Mouse (Mus musculus) forebrain, embryonic 14.5 days (tissue): ENCODE measurements around the gene Mrpl33. TPM values are rescaled to one million over a fixed set of nuclear protein-coding genes. Genes with fewer than 3 reads are reported as not detected.

Experiments
- ATAC-seq: fragments of 200-750 bp; cut with Nextera tagmentation; 2 replicates; pipeline ENCODE4 v1.8.0; 2017; ENCODE audit warnings: mild to moderate bottlenecking, moderate library complexity
- DNase-seq: peaks from one replicate; pipeline ENCODE4 v3.0.0-alpha.2; 2015; ENCODE audit warnings: low spot score
- H3K27ac ChIP-seq: fragments of 300-500 bp; sonication (generic); 2 replicates; pipeline ENCODE4 v1.5.1; 2014; ENCODE audit warnings: low read depth, mild to moderate bottlenecking, control low read depth, low read length, moderate library complexity
- H3K27me3 ChIP-seq: fragments of 300-500 bp; sonication (generic); replicated peaks from 2 replicates; pipeline ENCODE4 v1.6.1; 2014; ENCODE audit warnings: low read length, control low read depth, mixed read lengths; ENCODE audit not compliant: control insufficient read depth, insufficient read depth
- H3K36me3 ChIP-seq: fragments of 300-500 bp; sonication (generic); 2 replicates; pipeline ENCODE4 v1.6.1; 2014; ENCODE audit warnings: low read length, control low read depth; ENCODE audit not compliant: control insufficient read depth, insufficient read depth
- H3K4me1 ChIP-seq: fragments of 300-500 bp; sonication (generic); 2 replicates; pipeline ENCODE4 v1.6.1; 2014; ENCODE audit warnings: antibody characterized with exemption, low read length, control low read depth; ENCODE audit not compliant: control insufficient read depth, insufficient read depth
- H3K4me2 ChIP-seq: fragments of 300-500 bp; sonication (generic); 2 replicates; pipeline ENCODE4 v1.6.1; 2014; ENCODE audit warnings: mild to moderate bottlenecking, control low read depth, low read length
- H3K4me3 ChIP-seq: fragments of 300-500 bp; sonication (generic); 2 replicates; pipeline ENCODE4 v1.5.1; 2014; ENCODE audit warnings: low read depth, low read length, control low read depth
- H3K9ac ChIP-seq: fragments of 300-500 bp; sonication (generic); 2 replicates; pipeline ENCODE4 v1.6.1; 2014; ENCODE audit warnings: mild to moderate bottlenecking, low read length, control low read depth, moderate library complexity
- H3K9me3 ChIP-seq: fragments of 300-500 bp; sonication (generic); replicated peaks from 2 replicates; pipeline ENCODE4 v1.6.1; 2016; ENCODE audit warnings: low read length, control low read depth, mixed read lengths; ENCODE audit not compliant: control insufficient read depth
- WGBS: fragments of 180-500 bp; shearing (Covaris S2); extraction: QIAGEN DNeasy Blood & Tissue Kit; methylation state at CpG from one replicate; pipeline ENCODE4 v1.1.7; 2014; 5-methylcytosine and 5-hydroxymethylcytosine counted together
- polyA plus RNA-seq: library from polyadenylated mRNA; unstranded; fragments of >200 nt; fragmentation: Nextera tagmentation; extraction: Ambion mirVana; gene quantifications from 2 replicates; pipeline ENCODE4 v1.2.1, GENCODE M21; 2014

Mrpl33 gene
- polyA plus RNA-seq, 1 experiment from 2014 or later: 241 TPM

DNA sequence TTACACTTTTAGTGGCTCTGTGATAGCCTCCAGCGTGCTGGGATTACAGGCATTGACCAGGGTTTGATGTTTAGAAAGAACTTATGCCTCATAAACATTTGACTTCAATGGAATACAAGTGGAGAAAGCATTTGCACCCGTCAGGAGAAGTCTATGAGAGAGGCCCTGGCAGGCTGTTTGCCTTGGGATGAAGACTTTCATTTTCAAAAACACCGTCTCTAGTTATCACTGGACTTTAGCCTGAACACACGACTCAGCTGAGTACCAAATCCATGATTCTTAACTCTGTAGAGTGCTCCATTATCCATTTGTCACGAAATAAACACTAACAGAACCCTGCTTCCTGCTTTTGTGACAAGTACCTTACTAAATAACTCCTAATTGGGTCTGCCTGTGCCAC, 73.2 kb downstream of the Mrpl33 start:
- no peak overlapping the region for H3K9ac ChIP-seq
- no peak for ATAC-seq
- no peak overlapping the region for H3K4me3 ChIP-seq
- no peaks in the 10 kb centered on the region for H3K27me3 ChIP-seq
- H3K9me3 ChIP-seq: no peaks in the 10 kb centered on the region
- H3K4me2 ChIP-seq: no peak overlapping the region
- H3K4me1 ChIP-seq: no peaks in the 10 kb centered on the region
- H3K36me3 ChIP-seq: no peaks in the 10 kb centered on the region
- DNase-seq: no peak
- no peak overlapping the region for H3K27ac ChIP-seq
- WGBS: 75% methylated on average over 5 of the region's 5 CpGs

DNA sequence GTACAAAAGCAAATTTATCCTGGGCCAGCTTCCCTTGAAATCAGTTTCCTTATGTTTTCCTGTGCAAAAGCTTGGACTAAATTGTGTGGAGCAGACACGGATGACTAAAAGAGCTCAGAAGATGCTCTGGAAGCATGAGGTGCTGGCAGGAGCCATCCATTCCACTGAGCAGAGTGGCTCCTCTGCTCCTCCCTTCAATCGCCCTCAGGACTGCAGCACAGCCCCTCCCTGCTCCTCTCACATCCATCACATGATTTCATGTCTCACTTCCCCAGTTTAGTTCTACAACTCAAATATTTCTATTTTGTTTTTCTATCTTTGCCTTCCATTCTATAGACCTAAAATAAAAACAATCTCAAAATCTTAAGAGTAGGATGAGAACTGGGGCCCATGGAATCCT, 74.4 kb downstream of the Mrpl33 start:
- WGBS: 54% methylated on average over 2 of the region's 2 CpGs
- Histone ChIP-seq H3K4me1 (no peaks in the 10 kb centered on the region), H3K36me3 (no peaks in the 10 kb centered on the region), H3K27me3 (no peaks in the 10 kb centered on the region), H3K4me2 (no peak overlapping the region), H3K9me3 (no peaks in the 10 kb centered on the region), H3K9ac (no peak overlapping the region), H3K27ac (no peak overlapping the region), H3K4me3 (no peak overlapping the region)
- no peak for ATAC-seq
- no peak for DNase-seq

- Histone ChIP-seq H3K27ac (no peak overlapping the region), H3K9ac (no peak overlapping the region), H3K36me3 (no peaks in the 10 kb centered on the region), H3K4me1 (no peaks in the 10 kb centered on the region), H3K9me3 (no peaks in the 10 kb centered on the region), H3K4me2 (no peak overlapping the region), H3K27me3 (no peaks in the 10 kb centered on the region), H3K4me3 (no peak overlapping the region)
- ATAC-seq (no peak), DNase-seq (no peak)
- 70% methylated on average over 2 of the region's 2 CpGs for WGBS
These were observed 76.7 kb downstream of the Mrpl33 start for GRCm38 (mm10) chr5:31673431-31673830.

DNA sequence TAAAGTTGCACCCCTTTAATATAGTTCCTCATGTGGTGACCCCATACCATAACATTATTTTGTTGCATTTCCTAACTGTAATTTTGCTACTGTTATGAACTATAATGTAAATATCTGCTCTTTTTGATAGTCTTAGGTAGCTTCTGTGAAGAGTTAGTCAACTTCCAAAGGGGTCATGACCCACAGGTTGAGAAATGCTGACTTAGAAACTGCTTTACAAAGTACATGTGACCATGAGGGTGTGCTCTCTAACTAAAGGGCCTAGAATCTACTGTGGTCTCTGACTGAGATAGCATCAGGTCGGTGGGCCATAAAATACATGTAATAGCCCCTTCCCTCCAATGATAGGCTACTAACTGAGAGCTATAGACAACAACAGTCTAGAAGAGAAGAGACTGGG, 81.3 kb downstream of the Mrpl33 start:
- DNase-seq (no peak), ATAC-seq (no peak)
- Histone ChIP-seq H3K36me3 (no peaks in the 10 kb centered on the region), H3K4me3 (no peak overlapping the region), H3K4me1 (no peaks in the 10 kb centered on the region), H3K4me2 (no peak overlapping the region), H3K27me3 (no peaks in the 10 kb centered on the region), H3K9me3 (no peaks in the 10 kb centered on the region), H3K9ac (no peak overlapping the region), H3K27ac (no peak overlapping the region)
- 97% methylated on average over 1 of the region's 1 CpGs for WGBS

- ATAC-seq (no peak), DNase-seq (no peak)
These were observed 83.4 kb downstream of the Mrpl33 start for GRCm38 (mm10) chr5:31680183-31680582.

GRCm38 (mm10) chr5:31682305-31682704, 85.6 kb downstream of the Mrpl33 start:
- no peak overlapping the region for H3K9ac ChIP-seq
- 88% methylated on average over 1 of the region's 1 CpGs for WGBS
- no peak overlapping the region for H3K27ac ChIP-seq
- H3K36me3 ChIP-seq: no peaks in the 10 kb centered on the region
- ATAC-seq (no peak), DNase-seq (no peak)
- H3K4me2 ChIP-seq: no peak overlapping the region
- H3K4me3 ChIP-seq: no peak overlapping the region
- H3K9me3 ChIP-seq: no peaks in the 10 kb centered on the region
- no peaks in the 10 kb centered on the region for H3K27me3 ChIP-seq
- no peaks in the 10 kb centered on the region for H3K4me1 ChIP-seq

More at GRCm38 (mm10) chr5:31680183-31680582, 83.4 kb downstream of the Mrpl33 start:
- WGBS: 83% methylated on average over 4 of the region's 4 CpGs
- Histone ChIP-seq H3K9ac (no peak overlapping the region), H3K4me2 (no peak overlapping the region), H3K27me3 (no peaks in the 10 kb centered on the region), H3K4me1 (no peaks in the 10 kb centered on the region), H3K4me3 (no peak overlapping the region), H3K9me3 (no peaks in the 10 kb centered on the region), H3K36me3 (no peaks in the 10 kb centered on the region), H3K27ac (no peak overlapping the region)

- no peak for DNase-seq
- Histone ChIP-seq H3K4me3 (no peak overlapping the region), H3K9ac (no peak overlapping the region), H3K9me3 (no peaks in the 10 kb centered on the region), H3K27me3 (no peaks in the 10 kb centered on the region), H3K36me3 (no peaks in the 10 kb centered on the region), H3K4me2 (no peak overlapping the region), H3K27ac (no peak overlapping the region), H3K4me1 (no peaks in the 10 kb centered on the region)
- WGBS: 34% methylated on average over 2 of the region's 2 CpGs
- no peak for ATAC-seq
These were observed 89.3 kb downstream of the Mrpl33 start for GRCm38 (mm10) chr5:31686040-31686439.

DNA sequence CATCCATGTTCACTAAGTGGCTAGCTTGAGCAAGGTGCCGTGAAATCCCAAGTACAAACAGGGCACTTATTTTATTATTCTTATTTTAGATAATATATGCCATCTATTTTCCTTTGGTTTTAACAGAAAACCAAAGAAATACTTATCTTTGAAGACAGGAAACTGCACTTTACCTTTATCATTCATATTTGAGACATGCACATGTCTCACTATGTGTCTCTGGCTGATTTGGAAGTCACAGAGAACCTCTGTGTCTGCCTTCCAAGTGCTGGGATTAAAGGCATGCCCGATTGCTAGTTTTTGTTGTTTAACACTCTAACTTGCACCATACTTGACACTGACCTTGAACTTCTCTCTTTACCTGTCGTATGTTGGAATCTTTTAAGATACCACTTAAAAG, 91.2 kb downstream of the Mrpl33 start:
- DNase-seq: no peak
- no peak overlapping the region for H3K9ac ChIP-seq
- no peak overlapping the region for H3K27ac ChIP-seq
- WGBS: 89% methylated on average over 3 of the region's 3 CpGs
- no peak overlapping the region for H3K4me2 ChIP-seq
- H3K4me1 ChIP-seq: no peaks in the 10 kb centered on the region
- H3K27me3 ChIP-seq: no peaks in the 10 kb centered on the region
- no peak overlapping the region for H3K4me3 ChIP-seq
- H3K9me3 ChIP-seq: no peaks in the 10 kb centered on the region
- no peak for ATAC-seq
- no peaks in the 10 kb centered on the region for H3K36me3 ChIP-seq

DNA sequence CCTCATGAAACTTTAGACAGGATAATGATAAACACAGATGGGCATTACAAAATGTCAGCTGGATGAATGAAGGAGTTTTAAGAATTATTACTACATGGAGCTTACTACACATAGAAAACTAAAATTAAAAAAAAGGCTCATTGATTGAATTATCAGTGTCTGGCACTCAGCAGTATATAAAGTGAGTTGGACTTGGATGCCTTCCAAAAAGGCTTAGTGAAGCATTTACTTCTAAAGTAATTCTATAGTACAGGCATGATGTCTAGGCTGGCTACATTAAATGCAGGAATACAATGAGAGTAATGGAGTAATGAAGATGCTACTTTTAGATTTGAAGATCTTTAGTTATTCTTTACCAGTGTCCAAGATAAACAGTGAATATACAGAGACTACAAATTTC, 96.5 kb downstream of the Mrpl33 start:
- Histone ChIP-seq H3K4me3 (no peak overlapping the region), H3K36me3 (no peaks in the 10 kb centered on the region)
- no peak for DNase-seq

More for the DNA sequence above, 96.5 kb downstream of the Mrpl33 start:
- peaks cover 4% of the 10 kb centered on the region for H3K4me1 ChIP-seq
- no peak for ATAC-seq
- H3K27me3 ChIP-seq: no peaks in the 10 kb centered on the region
- H3K9ac ChIP-seq: no peak overlapping the region
- no peaks in the 10 kb centered on the region for H3K9me3 ChIP-seq
- no peak overlapping the region for H3K27ac ChIP-seq
- no peak overlapping the region for H3K4me2 ChIP-seq
